Mouse (Mus musculus): ENCODE results near the gene Plxnc1.

- TF ChIP-seq CTCF (conservative IDR thresholded peaks at IDR 0.05; ENCODE audit: insufficient read depth, insufficient read length, low read depth, low read length) (no peak), POLR2A (IDR thresholded peaks at IDR 0.05; ENCODE audit: low read depth, low read length) (no peak)
Measured at GRCm38 (mm10) chr10:94974345-94975098, 29.9 kb upstream of the Plxnc1 start.

Data from kidney, adult 2 months (tissue).